Mouse (Mus musculus) midbrain, embryonic 15.5 days (tissue): ENCODE measurements around the gene Tmpo. TPM values are rescaled to one million over a fixed set of nuclear protein-coding genes. Genes with fewer than 3 reads are reported as not detected.

ENCODE experiments used
- ATAC-seq: fragments of 200-750 bp; cut with Nextera tagmentation; replicated peaks from 2 replicates; pipeline ENCODE4 v1.8.0; 2017; ENCODE audit warnings: moderate TSS enrichment
- H3K27ac ChIP-seq: fragments of 300-500 bp; sonication (generic); 2 replicates; pipeline ENCODE4 v1.5.1; 2015; ENCODE audit warnings: mild to moderate bottlenecking, inconsistent platforms
- H3K27me3 ChIP-seq: fragments of 300-500 bp; sonication (generic); replicated peaks from 2 replicates; pipeline ENCODE4 v1.6.1; 2015; ENCODE audit warnings: inconsistent platforms
- H3K36me3 ChIP-seq: fragments of 300-500 bp; sonication (generic); replicated peaks from 2 replicates; pipeline ENCODE4 v1.6.1; 2015; ENCODE audit warnings: inconsistent platforms
- H3K4me1 ChIP-seq: fragments of 300-500 bp; sonication (generic); 2 replicates; pipeline ENCODE4 v1.6.1; 2015; ENCODE audit warnings: inconsistent platforms
- H3K4me2 ChIP-seq: fragments of 300-500 bp; sonication (generic); 2 replicates; pipeline ENCODE4 v1.6.1; 2015; ENCODE audit warnings: inconsistent platforms, mild to moderate bottlenecking, moderate library complexity
- H3K4me3 ChIP-seq: fragments of 300-500 bp; sonication (generic); 2 replicates; pipeline ENCODE4 v1.5.1; 2015; ENCODE audit warnings: mild to moderate bottlenecking, inconsistent platforms
- H3K9ac ChIP-seq: fragments of 300-500 bp; sonication (generic); 2 replicates; pipeline ENCODE4 v1.6.1; 2015; ENCODE audit warnings: mild to moderate bottlenecking, inconsistent platforms
- H3K9me3 ChIP-seq: fragments of 300-500 bp; sonication (generic); 2 replicates; pipeline ENCODE4 v1.6.1; 2016; ENCODE audit warnings: inconsistent platforms
- WGBS: fragments of 180-500 bp; shearing (Covaris S2); methylation state at CpG from one replicate; pipeline ENCODE4 v1.1.7; 2015; ENCODE audit warnings: mixed read lengths; 5-methylcytosine and 5-hydroxymethylcytosine counted together
- polyA plus RNA-seq: library from polyadenylated mRNA; unstranded; fragments of >200 nt; fragmentation: Nextera tagmentation; extraction: Ambion mirVana; gene quantifications from 2 replicates; pipeline ENCODE4 v1.2.1, GENCODE M21; 2015

Gene Tmpo
- polyA plus RNA-seq, 1 experiment from 2014 or later = 106 TPM

DNA sequence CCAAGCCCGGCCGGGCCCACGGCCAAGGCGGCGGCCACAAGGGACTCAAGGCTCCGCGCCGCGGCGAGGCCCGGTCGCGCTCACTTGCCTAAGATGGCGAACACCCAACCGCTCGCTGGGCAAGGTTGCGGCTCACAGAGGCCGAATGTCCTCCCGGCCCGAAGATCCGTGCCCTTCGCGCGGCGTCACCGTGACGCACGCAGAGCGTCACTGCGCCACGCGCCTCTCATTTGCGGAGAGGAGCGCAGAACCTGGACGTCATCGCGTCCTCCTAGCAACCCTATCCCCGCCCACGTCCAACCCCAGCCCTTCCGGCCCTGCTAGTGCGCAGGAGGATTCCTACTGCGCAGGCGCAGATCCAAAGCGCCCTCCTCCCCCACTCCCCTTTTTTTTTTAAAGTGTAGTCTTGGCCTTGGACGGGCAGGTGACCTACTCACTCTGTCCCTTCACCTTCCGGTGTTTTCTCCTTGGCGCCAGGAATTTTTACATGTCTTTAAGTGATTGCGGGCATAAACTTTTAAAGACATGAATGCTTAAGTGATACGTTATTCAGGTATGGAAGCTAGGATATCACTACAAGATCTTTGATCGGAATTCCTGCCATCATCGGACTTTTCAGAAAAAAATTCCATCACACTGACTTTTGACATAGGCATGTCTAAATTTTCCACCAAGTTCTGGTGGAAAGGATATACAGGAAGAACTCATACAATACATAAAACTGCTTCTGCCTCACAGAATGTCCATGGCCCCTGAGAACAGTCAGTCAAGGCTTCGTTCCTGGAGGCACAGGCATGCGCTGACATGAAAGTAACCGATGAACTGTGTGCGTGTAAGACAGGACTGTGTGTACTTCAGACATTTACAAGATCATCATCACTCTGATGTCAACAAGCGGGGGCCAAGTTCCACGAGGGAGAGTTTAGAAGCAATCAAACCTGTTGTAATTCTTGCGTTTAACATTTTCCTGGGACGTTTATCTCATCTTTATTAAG lies 57.0 kb downstream of the Tmpo start, which contains the start of gene Slc25a3:
Gene Slc25a3, minus strand, starts transcription at position 232 of the 995 bp plus-strand sequence.
- Histone ChIP-seq H3K9ac (peak within 1 kb of the TSS; percentile 96), H3K27me3 (no peaks in the 10 kb centered on the region), H3K9me3 (no peaks in the 10 kb centered on the region), H3K27ac (peak within 1 kb of the TSS; percentile 93), H3K4me3 (peak within 1 kb of the TSS; percentile 82), H3K4me2 (peak within 1 kb of the TSS; percentile 71), H3K36me3 (peaks cover 7% of the 10 kb centered on the region; the same call in 1 of the 2 replicates), H3K4me1 (peaks cover 23% of the 10 kb centered on the region)
- peak; percentile 100 for ATAC-seq
- WGBS = 12% methylated on average over 59 of the region's 59 CpGs

- H3K9me3 ChIP-seq = no peaks in the 10 kb centered on the region
- peak overlapping the region; percentile 82 for H3K4me3 ChIP-seq
- peaks cover 11% of the 10 kb centered on the region for H3K36me3 ChIP-seq
- WGBS = under 1% methylated on average over 38 of the region's 44 CpGs
- peak overlapping the region; percentile 96 for H3K9ac ChIP-seq
- peaks cover 23% of the 10 kb centered on the region for H3K4me1 ChIP-seq
- peak; percentile 40 for ATAC-seq
- H3K27me3 ChIP-seq = no peaks in the 10 kb centered on the region
- peak overlapping the region; percentile 71 for H3K4me2 ChIP-seq
- peak overlapping the region; percentile 93 for H3K27ac ChIP-seq
Measured at GRCm38 (mm10) chr10:91123281-91123827, 57.8 kb downstream of the Tmpo start.

GRCm38 (mm10) chr10:91122646-91123045 lies 58.5 kb downstream of the Tmpo start:
- Histone ChIP-seq H3K9ac (peak overlapping the region; percentile 96), H3K27ac (no peak overlapping the region), H3K27me3 (no peaks in the 10 kb centered on the region), H3K4me3 (peak overlapping the region; percentile 82), H3K4me1 (peaks cover 23% of the 10 kb centered on the region), H3K9me3 (no peaks in the 10 kb centered on the region), H3K4me2 (peak overlapping the region; percentile 71), H3K36me3 (peaks cover 18% of the 10 kb centered on the region)
- ATAC-seq = no peak
- 44% methylated on average over 6 of the region's 6 CpGs for WGBS

- Histone ChIP-seq H3K27me3 (no peaks in the 10 kb centered on the region), H3K27ac (no peak overlapping the region), H3K9ac (no peak overlapping the region), H3K4me3 (no peak overlapping the region), H3K36me3 (peaks cover 67% of the 10 kb centered on the region), H3K9me3 (no peaks in the 10 kb centered on the region), H3K4me1 (peaks cover 7% of the 10 kb centered on the region), H3K4me2 (no peak overlapping the region)
- ATAC-seq = no peak
- 92% methylated on average over 12 of the region's 12 CpGs for WGBS
Measured at GRCm38 (mm10) chr10:91116958-91117357, 64.2 kb downstream of the Tmpo start.

GRCm38 (mm10) chr10:91109841-91110240 lies 71.3 kb downstream of the Tmpo start:
- Histone ChIP-seq H3K4me2 (no peak overlapping the region), H3K36me3 (peaks cover 29% of the 10 kb centered on the region), H3K27me3 (no peaks in the 10 kb centered on the region), H3K9me3 (no peaks in the 10 kb centered on the region), H3K27ac (no peak overlapping the region), H3K9ac (no peak overlapping the region), H3K4me3 (no peak overlapping the region), H3K4me1 (no peaks in the 10 kb centered on the region)
- no peak for ATAC-seq
- 83% methylated on average over 4 of the region's 4 CpGs for WGBS

DNA sequence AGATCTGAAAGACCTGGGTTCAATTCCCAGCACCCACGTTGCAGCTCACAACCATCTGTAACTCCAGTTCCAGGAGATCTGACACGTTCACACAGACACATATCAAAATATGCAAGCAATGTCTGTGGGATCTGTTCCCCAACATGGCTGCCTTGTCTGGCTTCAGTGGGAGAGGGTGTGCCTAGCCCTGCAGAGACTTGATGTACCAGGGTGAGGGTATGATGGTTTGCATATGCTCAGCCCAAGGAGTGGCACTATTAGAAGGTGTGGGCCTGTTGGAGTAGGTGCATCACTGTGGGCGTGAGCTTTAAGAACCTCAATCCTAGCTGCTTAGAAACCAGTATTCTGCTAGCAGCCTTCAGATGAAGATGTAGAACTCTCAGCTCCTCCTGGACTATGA lies 75.1 kb downstream of the Tmpo start:
- H3K27ac ChIP-seq = no peak overlapping the region
- 91% methylated on average over 3 of the region's 3 CpGs for WGBS
- ATAC-seq = no peak
- no peak overlapping the region for H3K4me2 ChIP-seq
- H3K4me1 ChIP-seq = no peaks in the 10 kb centered on the region
- no peak overlapping the region for H3K9ac ChIP-seq
- H3K9me3 ChIP-seq = no peaks in the 10 kb centered on the region
- no peaks in the 10 kb centered on the region for H3K27me3 ChIP-seq
- H3K4me3 ChIP-seq = no peak overlapping the region
- 0 out of 2 replicates have a peak, but pooled peaks cover 3% of the 10 kb centered on the region for H3K36me3 ChIP-seq

DNA sequence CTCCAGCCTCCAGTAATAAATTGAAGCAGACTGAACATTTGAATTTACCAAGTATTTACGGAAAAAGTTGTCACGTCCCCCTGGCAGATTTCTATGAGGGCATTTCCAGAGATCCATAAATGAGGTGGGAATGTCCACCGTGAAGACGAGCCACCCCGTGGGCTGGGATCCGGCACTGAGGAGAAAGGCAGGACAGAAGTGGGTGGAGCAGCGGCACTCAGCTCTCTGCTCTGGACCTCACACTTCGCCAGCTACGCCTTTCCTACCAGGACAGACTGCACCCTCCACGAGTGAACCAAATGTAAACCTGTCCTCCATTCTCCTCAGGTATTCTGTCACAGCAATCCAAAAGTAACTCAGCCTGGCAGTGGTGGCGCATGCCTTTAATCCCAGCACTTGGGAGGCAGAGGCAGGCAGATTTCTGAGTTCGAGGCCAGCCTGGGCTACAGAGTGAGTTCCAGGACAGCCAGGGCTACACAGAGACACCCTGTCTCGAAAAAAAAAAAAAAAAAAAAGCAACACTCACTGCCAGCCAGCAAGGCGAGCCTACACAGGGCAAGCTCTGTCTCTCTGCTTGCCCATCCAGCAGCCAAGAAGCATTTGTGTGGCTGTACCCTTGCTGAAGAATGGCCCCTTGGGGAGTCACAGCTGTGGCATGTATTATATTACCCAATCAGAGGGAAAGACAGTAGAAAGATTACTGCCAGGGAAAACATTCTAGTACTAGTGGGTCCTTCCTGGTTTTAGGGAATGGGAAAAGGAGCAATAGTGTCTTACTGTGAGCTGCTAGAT lies 78.1 kb downstream of the Tmpo start:
- no peak overlapping the region for H3K4me2 ChIP-seq
- no peaks in the 10 kb centered on the region for H3K27me3 ChIP-seq
- H3K27ac ChIP-seq = no peak overlapping the region
- H3K4me3 ChIP-seq = no peak overlapping the region
- H3K36me3 ChIP-seq = 0 out of 2 replicates have a peak, but pooled peaks cover 3% of the 10 kb centered on the region
- no peaks in the 10 kb centered on the region for H3K4me1 ChIP-seq
- WGBS = 89% methylated on average over 14 of the region's 14 CpGs
- H3K9ac ChIP-seq = no peak overlapping the region
- no peaks in the 10 kb centered on the region for H3K9me3 ChIP-seq
- no peak for ATAC-seq

GRCm38 (mm10) chr10:91101936-91102335 lies 79.2 kb downstream of the Tmpo start:
- WGBS = 94% methylated on average over 25 of the region's 25 CpGs
- Histone ChIP-seq H3K36me3 (0 out of 2 replicates have a peak, but pooled peaks cover 3% of the 10 kb centered on the region), H3K27ac (no peak overlapping the region), H3K9ac (no peak overlapping the region), H3K9me3 (no peaks in the 10 kb centered on the region), H3K4me3 (no peak overlapping the region), H3K4me2 (no peak overlapping the region), H3K27me3 (no peaks in the 10 kb centered on the region), H3K4me1 (no peaks in the 10 kb centered on the region)
- ATAC-seq = no peak

GRCm38 (mm10) chr10:91100101-91100500 lies 81.0 kb downstream of the Tmpo start:
- H3K9ac ChIP-seq = no peak overlapping the region
- no peak overlapping the region for H3K27ac ChIP-seq
- no peaks in the 10 kb centered on the region for H3K9me3 ChIP-seq
- no peaks in the 10 kb centered on the region for H3K4me1 ChIP-seq
- H3K36me3 ChIP-seq = 0 out of 2 replicates have a peak, but pooled peaks cover 3% of the 10 kb centered on the region
- no peaks in the 10 kb centered on the region for H3K27me3 ChIP-seq
- ATAC-seq = no peak
- H3K4me2 ChIP-seq = no peak overlapping the region
- WGBS = 79% methylated on average over 1 of the region's 1 CpGs
- no peak overlapping the region for H3K4me3 ChIP-seq

DNA sequence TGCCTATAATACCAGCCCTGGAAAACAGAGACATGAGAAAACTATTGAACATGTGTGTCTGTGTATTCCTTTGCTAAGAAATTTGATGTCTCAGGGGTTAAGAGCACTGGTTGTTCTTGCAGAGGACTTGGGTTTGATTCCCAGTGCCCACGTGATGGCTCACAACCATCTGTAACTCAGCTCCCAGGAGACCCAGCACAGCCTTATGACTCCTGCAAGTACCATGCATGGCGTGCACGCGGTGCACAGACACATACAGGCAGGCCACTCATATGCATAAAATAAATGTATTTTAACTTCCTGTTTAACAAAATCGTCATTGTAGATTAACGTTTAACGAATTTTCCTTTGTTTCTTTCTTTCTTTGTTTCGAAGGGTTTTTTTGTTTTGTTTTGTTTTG lies 83.1 kb downstream of the Tmpo start:
- WGBS = 94% methylated on average over 8 of the region's 8 CpGs
- Histone ChIP-seq H3K36me3 (0 out of 2 replicates have a peak, but pooled peaks cover 3% of the 10 kb centered on the region), H3K4me1 (no peaks in the 10 kb centered on the region), H3K9me3 (no peaks in the 10 kb centered on the region), H3K4me2 (no peak overlapping the region), H3K27me3 (no peaks in the 10 kb centered on the region), H3K4me3 (no peak overlapping the region), H3K27ac (no peak overlapping the region), H3K9ac (no peak overlapping the region)
- ATAC-seq = no peak
